Mouse (Mus musculus) liver, embryonic 14.5 days (tissue): ENCODE measurements at regions not wholly inside any gene's neighbourhood (a gene's known extent, or its start where the extent isn't known, plus 50 kb on each side); places are given as distances from the start of the nearest gene placed in this dataset.

ENCODE experiments used
- CTCF ChIP-seq: IDR thresholded peaks from 2 replicates; pipeline ENCODE4 v1.5.1; 2016; ENCODE audit warnings: antibody characterized with exemption, low read depth, control low read depth
- EP300 ChIP-seq: IDR thresholded peaks from 2 replicates; pipeline ENCODE4 v1.6.1; 2016; ENCODE audit warnings: antibody characterized with exemption, low read depth

DNA sequence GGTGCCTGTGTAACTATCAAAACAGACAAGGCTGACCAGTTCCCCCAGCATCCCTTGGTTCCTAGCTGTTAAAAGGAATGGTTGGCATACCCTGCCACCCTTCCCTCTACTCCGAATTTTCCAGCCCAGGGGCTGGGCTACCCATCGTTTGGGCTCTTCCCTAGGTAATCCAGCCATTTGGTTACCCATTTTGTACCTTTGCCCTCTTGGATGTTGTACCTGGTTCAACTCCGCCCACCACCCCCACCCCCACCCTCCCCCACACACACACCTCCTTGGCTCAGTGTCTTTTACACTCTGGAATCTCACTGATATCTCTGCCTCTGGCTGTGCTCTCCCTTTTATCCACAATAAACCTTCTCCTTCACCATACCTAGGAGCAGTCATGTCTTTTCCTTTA, 271.6 kb upstream of the Cdh4 start:
- TF ChIP-seq CTCF: no peak
- TF ChIP-seq EP300: no peak
